Mouse (Mus musculus): ENCODE data around the gene Msi2.

The Msi2 gene

GRCm38 (mm10) chr11:88515736-88516583 lies 202.4 kb downstream of the Msi2 start:
- DNase-seq (ENCODE audit: low read depth, low spot score): peak; percentile 47

GRCm38 (mm10) chr11:88515267-88515666 lies 203.0 kb downstream of the Msi2 start:
- no peak for DNase-seq (ENCODE audit: low read depth, low spot score)

GRCm38 (mm10) chr11:88514151-88514926 lies 204.0 kb downstream of the Msi2 start:
- DNase-seq (ENCODE audit: low read depth, low spot score): no peak

GRCm38 (mm10) chr11:88512580-88512979 lies 205.7 kb downstream of the Msi2 start:
- peak; percentile 83 for DNase-seq (ENCODE audit: low read depth, low spot score)

- no peak for DNase-seq (ENCODE audit: low read depth, low spot score)
Observed at GRCm38 (mm10) chr11:88510282-88510850, 207.9 kb downstream of the Msi2 start.

GRCm38 (mm10) chr11:88509464-88509863 lies 208.8 kb downstream of the Msi2 start:
- DNase-seq (ENCODE audit: low read depth, low spot score): no peak

- no peak for DNase-seq (ENCODE audit: low read depth, low spot score)
Observed at GRCm38 (mm10) chr11:88508133-88508532, 210.2 kb downstream of the Msi2 start.

GRCm38 (mm10) chr11:88506544-88507419 lies 211.5 kb downstream of the Msi2 start:
- DNase-seq (ENCODE audit: low read depth, low spot score): no peak

GRCm38 (mm10) chr11:88506109-88506508 lies 212.2 kb downstream of the Msi2 start:
- no peak for DNase-seq (ENCODE audit: low read depth, low spot score)

- no peak for DNase-seq (ENCODE audit: low read depth, low spot score)
Observed at GRCm38 (mm10) chr11:88502566-88502965, 215.7 kb downstream of the Msi2 start.

- DNase-seq (ENCODE audit: low read depth, low spot score): peak; percentile 86
Observed at GRCm38 (mm10) chr11:88498491-88498890, 219.8 kb downstream of the Msi2 start.

GRCm38 (mm10) chr11:88496460-88496859 lies 221.9 kb downstream of the Msi2 start:
- no peak for DNase-seq (ENCODE audit: low read depth, low spot score)

GRCm38 (mm10) chr11:88495759-88496158 lies 222.6 kb downstream of the Msi2 start:
- DNase-seq (ENCODE audit: low read depth, low spot score): no peak

GRCm38 (mm10) chr11:88495018-88495417 lies 223.3 kb downstream of the Msi2 start:
- no peak for DNase-seq (ENCODE audit: low read depth, low spot score)

GRCm38 (mm10) chr11:88493795-88494559 lies 224.3 kb downstream of the Msi2 start:
- DNase-seq (ENCODE audit: low read depth, low spot score): no peak

- DNase-seq (ENCODE audit: low read depth, low spot score): no peak
Observed at GRCm38 (mm10) chr11:88492585-88492984, 225.7 kb downstream of the Msi2 start.

GRCm38 (mm10) chr11:88489985-88490384 lies 228.3 kb downstream of the Msi2 start:
- DNase-seq (ENCODE audit: low read depth, low spot score): no peak

- DNase-seq (ENCODE audit: low read depth, low spot score): no peak
Observed at GRCm38 (mm10) chr11:88488941-88489724, 229.2 kb downstream of the Msi2 start.

GRCm38 (mm10) chr11:88488175-88488940 lies 230.0 kb downstream of the Msi2 start:
- no peak for DNase-seq (ENCODE audit: low read depth, low spot score)

Measured in ES-CJ7 (cell line).